Mouse (Mus musculus): Measurements from ENCODE around the gene Phf24.

Gene Phf24

GRCm38 (mm10) chr4:42945445-42945844, 29.0 kb downstream of the Phf24 start:
- in situ Hi-C loops (cut with MboI; ENCODE audit: low pct_unique_long_range_greater_than_20kb in 1 of 2, low sequenced_read_pairs in 2 of 2, unreplicated experiment in 1 of 2), result no loop called here

DNA sequence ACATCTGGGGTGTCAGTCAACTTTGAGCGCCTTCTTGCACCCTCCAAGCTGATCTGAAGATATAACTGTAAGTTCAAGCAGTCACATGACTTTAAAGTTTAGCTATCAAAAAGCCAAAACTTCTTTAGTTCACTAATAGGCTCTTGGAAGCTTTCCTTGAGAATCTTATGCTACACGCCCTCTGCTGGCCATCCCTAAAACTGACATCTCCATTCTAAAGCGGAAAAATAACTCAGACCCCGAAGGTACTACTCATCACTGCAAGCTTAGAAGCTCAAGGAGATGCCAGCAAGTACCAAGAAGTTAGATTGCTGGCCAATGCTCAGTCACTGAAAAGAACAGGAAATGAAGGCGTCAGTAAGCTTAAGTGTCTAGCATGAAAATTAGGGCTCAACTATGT, 29.5 kb downstream of the Phf24 start:
- in situ Hi-C loops (cut with MboI; ENCODE audit: low pct_unique_long_range_greater_than_20kb in 1 of 2, low sequenced_read_pairs in 2 of 2, unreplicated experiment in 1 of 2), result no loop called here

GRCm38 (mm10) chr4:42946733-42947290, 30.4 kb downstream of the Phf24 start:
- in situ Hi-C loops (cut with MboI; ENCODE audit: low pct_unique_long_range_greater_than_20kb in 1 of 2, low sequenced_read_pairs in 2 of 2, unreplicated experiment in 1 of 2), result no loop called here

DNA sequence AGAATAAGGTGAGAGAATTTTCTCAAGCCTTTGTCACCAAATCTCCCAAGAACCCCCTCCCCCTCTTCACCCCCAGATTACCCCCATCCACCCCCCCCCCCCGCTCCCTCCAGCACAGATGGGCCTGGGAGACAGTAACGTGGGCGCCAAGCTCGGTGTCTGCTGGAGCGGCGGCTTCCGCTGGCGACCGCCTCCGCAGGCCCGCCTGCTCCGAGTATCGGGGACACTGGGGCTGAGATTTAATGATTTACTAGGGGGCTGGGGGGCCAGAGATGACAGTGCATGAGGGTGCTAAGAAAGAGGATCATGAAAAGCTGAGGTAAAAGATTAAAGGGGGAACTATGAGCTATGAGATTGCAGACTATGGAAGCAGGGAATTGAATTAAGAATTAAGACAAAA, 32.1 kb downstream of the Phf24 start:
- in situ Hi-C loops (cut with MboI; ENCODE audit: low pct_unique_long_range_greater_than_20kb in 1 of 2, low sequenced_read_pairs in 2 of 2, unreplicated experiment in 1 of 2), result no loop called here

DNA sequence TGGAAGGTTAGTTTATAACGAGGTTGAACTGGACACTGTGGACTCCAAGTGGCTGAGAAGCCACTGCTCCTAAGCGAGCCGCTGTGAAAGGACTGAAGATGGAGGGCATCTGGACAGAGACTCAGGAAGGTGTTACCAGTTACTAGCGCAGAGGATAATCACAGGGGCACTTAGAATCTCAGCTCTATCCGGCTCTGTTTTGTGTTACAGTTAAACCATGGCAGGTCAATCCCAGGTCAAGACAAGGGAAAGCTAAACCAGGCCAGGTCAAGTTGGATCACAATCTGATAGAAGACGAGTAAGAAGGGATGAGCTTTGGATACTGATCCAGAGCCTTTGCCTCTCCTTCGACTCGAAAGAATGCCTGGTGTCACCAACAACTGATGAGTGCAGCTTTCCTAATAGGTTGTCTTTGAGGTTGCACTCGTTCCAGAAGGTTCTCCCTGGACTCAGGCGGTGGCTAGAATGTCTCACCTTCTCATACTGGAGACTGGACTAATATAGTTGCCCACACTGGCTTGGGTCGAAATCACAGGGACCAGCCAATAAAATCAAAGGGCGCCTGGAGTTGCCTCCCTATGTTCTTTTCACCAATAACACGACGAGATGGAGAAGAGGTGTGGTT, 32.7 kb downstream of the Phf24 start:
- in situ Hi-C loops (cut with MboI; ENCODE audit: low pct_unique_long_range_greater_than_20kb in 1 of 2, low sequenced_read_pairs in 2 of 2, unreplicated experiment in 1 of 2), result no loop called here

GRCm38 (mm10) chr4:42949676-42950051, 33.2 kb downstream of the Phf24 start, which contains the start of gene Dnajb5:
Gene Dnajb5, plus strand, starts transcription at chr4:42949814.
- in situ Hi-C loops (cut with MboI; ENCODE audit: low pct_unique_long_range_greater_than_20kb in 1 of 2, low sequenced_read_pairs in 2 of 2, unreplicated experiment in 1 of 2), result no loop called here

- in situ Hi-C loops (cut with MboI; ENCODE audit: low pct_unique_long_range_greater_than_20kb in 1 of 2, low sequenced_read_pairs in 2 of 2, unreplicated experiment in 1 of 2), result no loop called here
Observed at GRCm38 (mm10) chr4:42950065-42950558, 33.7 kb downstream of the Phf24 start.

GRCm38 (mm10) chr4:42951206-42952195, 35.0 kb downstream of the Phf24 start:
- in situ Hi-C loops (cut with MboI; ENCODE audit: low pct_unique_long_range_greater_than_20kb in 1 of 2, low sequenced_read_pairs in 2 of 2, unreplicated experiment in 1 of 2), result no loop called here

DNA sequence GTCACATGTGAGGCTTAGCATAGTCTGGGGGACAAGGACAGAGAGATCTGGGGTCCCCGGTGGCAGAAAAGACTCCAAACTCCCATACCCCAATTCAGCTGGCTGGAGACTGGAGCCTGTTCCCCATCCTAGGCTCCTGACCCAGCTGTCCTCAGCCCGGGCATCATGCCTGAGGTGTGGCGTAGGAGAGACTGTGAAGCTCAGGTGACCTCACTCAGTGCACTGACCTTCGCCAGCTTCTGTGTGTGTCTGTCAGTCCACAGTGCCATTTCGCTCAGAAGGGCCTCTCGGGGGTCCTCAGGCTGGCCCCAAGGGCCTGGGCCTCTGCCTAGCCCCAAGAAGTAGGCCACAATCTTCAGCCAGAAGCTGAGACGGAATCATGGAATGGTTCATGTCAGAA, 36.1 kb downstream of the Phf24 start:
- in situ Hi-C loops (cut with MboI; ENCODE audit: low pct_unique_long_range_greater_than_20kb in 1 of 2, low sequenced_read_pairs in 2 of 2, unreplicated experiment in 1 of 2), result no loop called here

DNA sequence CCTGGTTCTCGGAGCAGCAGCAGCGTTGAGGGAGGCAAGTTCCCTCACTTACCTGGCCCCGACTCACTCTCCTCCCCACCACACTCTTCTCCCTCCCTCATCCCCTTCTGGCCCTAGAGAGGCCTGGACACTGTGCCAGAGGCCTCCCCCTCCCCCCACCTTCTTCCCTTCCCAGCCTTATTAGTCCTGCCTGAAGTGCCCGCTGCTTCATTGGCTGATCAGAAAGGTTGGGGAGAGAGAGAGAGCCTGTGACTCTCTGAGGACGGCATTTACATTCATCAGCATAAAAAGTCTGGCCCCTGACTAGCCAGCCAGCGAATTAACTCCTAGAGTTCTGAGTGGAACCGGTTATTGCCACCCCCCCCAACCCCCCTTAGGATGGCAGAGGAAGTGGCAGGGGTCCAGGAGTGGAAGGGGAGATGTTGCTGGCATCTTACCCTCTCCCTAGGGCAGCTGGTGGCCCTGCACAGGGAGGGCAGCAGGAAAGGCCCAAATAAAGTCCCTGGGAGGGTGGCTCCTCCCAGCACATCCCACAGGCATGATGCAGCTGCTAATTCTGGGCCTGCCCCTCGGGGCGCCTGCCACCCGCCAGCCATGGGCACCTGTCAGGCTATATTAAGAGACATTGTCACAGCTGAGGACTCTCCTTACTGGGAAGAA, 37.1 kb downstream of the Phf24 start:
- in situ Hi-C loops (cut with MboI; ENCODE audit: low pct_unique_long_range_greater_than_20kb in 1 of 2, low sequenced_read_pairs in 2 of 2, unreplicated experiment in 1 of 2), result no loop called here

GRCm38 (mm10) chr4:42954297-42954696, 37.8 kb downstream of the Phf24 start:
- in situ Hi-C loops (cut with MboI; ENCODE audit: low pct_unique_long_range_greater_than_20kb in 1 of 2, low sequenced_read_pairs in 2 of 2, unreplicated experiment in 1 of 2), result no loop called here

DNA sequence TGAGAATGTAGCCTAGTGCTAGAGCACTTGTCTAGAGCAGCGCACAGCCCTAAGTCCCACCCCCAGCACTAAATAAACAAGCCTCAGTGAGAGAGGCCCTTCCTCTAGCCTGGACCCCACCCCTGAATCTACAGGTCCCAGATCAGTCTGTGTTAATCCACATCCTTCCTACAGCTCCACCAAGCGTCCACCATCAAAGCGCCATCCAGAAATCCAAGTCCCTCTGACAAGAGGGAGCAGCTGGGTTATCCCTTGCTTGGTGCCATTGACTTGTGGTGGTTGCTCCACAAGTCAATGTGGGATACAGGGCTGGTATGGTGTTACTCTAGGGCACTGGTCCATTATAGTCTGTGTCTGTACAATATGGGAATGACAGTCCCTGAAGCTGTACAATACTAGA, 38.7 kb downstream of the Phf24 start:
- in situ Hi-C loops (cut with MboI; ENCODE audit: low pct_unique_long_range_greater_than_20kb in 1 of 2, low sequenced_read_pairs in 2 of 2, unreplicated experiment in 1 of 2), result no loop called here

GRCm38 (mm10) chr4:42956581-42956980, 40.1 kb downstream of the Phf24 start:
- in situ Hi-C loops (cut with MboI; ENCODE audit: low pct_unique_long_range_greater_than_20kb in 1 of 2, low sequenced_read_pairs in 2 of 2, unreplicated experiment in 1 of 2), result no loop called here

DNA sequence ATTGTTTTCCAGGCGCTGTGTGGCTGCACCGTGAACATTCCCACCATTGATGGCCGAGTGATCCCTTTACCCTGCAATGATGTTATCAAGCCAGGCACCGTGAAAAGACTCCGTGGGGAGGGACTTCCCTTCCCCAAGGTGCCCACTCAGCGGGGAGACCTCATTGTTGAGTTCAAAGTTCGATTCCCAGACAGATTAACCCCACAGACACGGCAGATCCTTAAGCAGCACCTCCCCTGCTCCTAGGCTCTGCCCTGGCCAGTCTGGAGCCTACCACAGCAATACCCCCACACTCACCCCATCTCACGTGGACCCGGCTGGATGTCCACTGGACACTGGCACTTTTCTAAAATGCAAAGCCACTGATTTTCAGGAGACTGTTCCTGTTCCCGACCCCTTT, 40.8 kb downstream of the Phf24 start:
- in situ Hi-C loops (cut with MboI; ENCODE audit: low pct_unique_long_range_greater_than_20kb in 1 of 2, low sequenced_read_pairs in 2 of 2, unreplicated experiment in 1 of 2), result no loop called here

DNA sequence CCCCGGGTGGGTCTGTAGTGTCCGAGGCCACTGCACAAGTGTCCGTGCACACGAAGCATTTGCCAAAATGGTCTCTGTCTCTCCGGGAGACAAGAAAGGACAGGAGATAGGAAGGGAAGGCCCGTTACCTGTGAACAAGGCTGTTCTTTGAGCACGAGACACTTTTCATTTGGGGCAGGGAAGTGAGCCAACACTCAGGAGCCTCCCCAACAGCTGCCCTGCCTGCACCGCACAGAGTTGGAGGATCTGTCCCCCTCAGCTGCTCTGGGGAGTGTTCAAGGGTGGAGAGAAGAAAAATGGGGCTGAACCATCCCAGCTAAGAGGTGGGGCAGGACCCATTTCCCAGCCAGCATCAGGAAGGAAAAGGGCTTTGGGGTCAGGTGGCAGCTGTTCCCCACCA, 41.5 kb downstream of the Phf24 start:
- in situ Hi-C loops (cut with MboI; ENCODE audit: low pct_unique_long_range_greater_than_20kb in 1 of 2, low sequenced_read_pairs in 2 of 2, unreplicated experiment in 1 of 2), result no loop called here

GRCm38 (mm10) chr4:42958942-42959341, 42.5 kb downstream of the Phf24 start:
- in situ Hi-C loops (cut with MboI; ENCODE audit: low pct_unique_long_range_greater_than_20kb in 1 of 2, low sequenced_read_pairs in 2 of 2, unreplicated experiment in 1 of 2), result no loop called here

- in situ Hi-C loops (cut with MboI; ENCODE audit: low pct_unique_long_range_greater_than_20kb in 1 of 2, low sequenced_read_pairs in 2 of 2, unreplicated experiment in 1 of 2), result no loop called here
Observed at GRCm38 (mm10) chr4:42959382-42959781, 42.9 kb downstream of the Phf24 start.

DNA sequence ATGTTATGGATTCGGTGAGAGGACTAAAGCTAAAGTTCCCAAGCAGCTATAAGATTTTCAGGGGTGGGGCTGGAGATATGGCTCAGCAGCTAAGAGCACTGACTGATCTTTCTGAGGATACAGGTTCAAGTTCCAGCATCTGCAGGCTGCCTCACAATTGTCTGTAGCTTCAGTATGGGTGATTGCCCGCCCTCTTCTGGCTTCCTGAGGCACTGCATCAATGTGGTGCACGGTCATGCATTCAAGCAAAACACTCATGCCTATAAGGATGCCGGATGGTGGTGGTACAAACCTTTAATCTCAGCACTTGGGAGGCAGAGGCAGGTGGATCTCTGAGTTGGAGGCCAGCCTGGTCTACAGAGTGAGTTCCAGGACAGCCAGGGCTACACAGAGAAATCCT, 45.1 kb downstream of the Phf24 start:
- in situ Hi-C loops (cut with MboI; ENCODE audit: low pct_unique_long_range_greater_than_20kb in 1 of 2, low sequenced_read_pairs in 2 of 2, unreplicated experiment in 1 of 2), result loop anchor here (5.0 kb wide), 2 partner anchors 84 to 89 kb away; partner anchors contain the start of gene Fam205c (in 1 of the 2)

DNA sequence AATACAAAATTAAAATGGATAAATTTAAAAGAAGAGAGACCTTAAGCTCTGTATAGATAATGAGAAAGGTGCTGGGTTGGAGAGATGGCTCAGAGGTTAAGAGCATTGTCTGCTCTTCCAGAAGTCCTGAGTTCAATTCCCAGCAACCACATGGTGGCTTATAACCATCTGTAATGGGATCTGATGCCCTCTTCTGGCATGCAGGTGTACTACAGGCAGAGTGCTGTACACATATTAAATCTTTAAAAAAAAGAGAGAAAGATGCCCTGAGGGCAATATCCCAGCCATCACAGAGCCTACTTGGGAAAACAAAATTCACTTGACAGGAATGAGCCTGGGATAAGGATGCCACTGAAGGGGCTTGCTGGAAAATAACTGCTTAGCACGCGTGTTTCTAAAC, 47.0 kb downstream of the Phf24 start:
- in situ Hi-C loops (cut with MboI; ENCODE audit: low pct_unique_long_range_greater_than_20kb in 1 of 2, low sequenced_read_pairs in 2 of 2, unreplicated experiment in 1 of 2), result loop anchor here (5.0 kb wide), 2 partner anchors 86 to 91 kb away; partner anchors contain the start of gene Fam205c (in 1 of the 2)
